Mouse (Mus musculus) kidney, postnatal 4 days (tissue): ENCODE data around the gene Ifnl2.
"Not testable (repeated sequence)": the region's sequence is repeated elsewhere in the genome, so short reads cannot be mapped to it uniquely, and the experiment has no call there.

ENCODE experiments used
- DNase-seq, 2 experiments: peaks; one replicate each; pipeline ENCODE4 v3.0.0; 2021; ENCODE audit warnings: mixed read lengths in 2 of 2

Ifnl2 gene

GRCm38 (mm10) chr7:28510405-28510974 lies at the start of gene Ifnl2:
Ifnl2 (minus strand) TSS chr7:28510455.
- not testable (repeated sequence) for DNase-seq

DNA sequence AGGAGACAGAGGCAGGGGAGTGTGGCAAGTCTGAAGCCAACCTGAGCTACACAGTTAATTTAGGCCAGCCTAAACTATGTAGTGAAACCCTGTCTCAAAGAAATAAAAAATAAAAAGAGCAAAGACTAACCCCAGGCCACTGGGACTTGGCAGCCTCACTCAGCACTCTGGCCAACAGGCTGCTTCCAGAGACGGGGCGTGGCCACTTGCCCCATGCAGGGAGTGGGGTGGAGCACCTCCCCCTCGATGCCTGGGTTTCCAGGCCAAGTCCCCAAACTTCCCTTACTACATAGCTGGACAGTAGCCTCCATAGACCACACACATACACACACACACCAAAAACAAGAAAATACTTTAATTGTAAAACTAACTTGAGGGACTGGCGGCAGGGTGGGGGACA lies 48.2 kb upstream of the Ifnl2 start:
- peak; percentile 72 to 81 for DNase-seq

DNA sequence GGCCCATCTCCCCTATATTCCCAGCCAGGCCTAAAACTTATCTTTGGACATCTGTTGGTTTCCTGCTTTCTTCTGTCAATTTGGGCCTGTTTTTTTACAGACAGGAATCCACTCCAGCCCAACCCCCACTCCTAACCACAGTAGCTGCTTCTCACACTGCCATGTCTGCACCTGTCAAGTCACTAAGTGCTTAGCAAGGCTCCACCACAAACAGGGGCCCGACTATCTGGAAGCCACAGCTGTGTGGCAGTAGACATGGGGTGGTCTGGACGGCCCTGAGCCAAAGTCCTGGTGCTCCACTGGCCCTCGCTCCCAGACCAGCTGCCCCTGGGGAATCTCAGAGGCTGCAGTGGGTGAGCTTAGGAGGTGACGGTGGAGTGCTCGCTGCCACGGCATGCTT lies 47.5 kb upstream of the Ifnl2 start:
- no peak for DNase-seq

GRCm38 (mm10) chr7:28557069-28557468 lies 46.8 kb upstream of the Ifnl2 start:
- no peak for DNase-seq

- no peak for DNase-seq
Observed at GRCm38 (mm10) chr7:28555939-28556535, 45.8 kb upstream of the Ifnl2 start.

DNA sequence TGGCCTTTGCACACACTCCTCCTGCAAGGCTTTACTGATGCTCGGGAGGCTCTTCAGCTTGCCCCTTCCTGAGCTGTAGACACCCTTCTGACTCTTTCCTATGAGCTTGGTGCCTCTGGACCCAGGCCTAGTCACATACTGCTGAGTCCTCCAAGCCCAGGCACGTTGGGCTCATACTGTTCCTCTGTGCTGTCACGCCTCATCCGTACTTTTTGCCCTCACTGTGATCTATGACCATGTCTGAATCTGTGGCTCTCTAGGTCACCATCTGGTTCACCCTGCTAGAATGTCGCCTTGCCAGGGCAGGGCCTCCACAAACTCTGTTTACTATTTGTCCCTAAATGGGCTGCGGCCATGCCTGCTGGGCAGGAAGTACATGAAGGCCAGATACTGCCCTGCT lies 42.8 kb upstream of the Ifnl2 start:
- no peak for DNase-seq

- no peak for DNase-seq
Observed at GRCm38 (mm10) chr7:28547628-28548027, 37.4 kb upstream of the Ifnl2 start.

DNA sequence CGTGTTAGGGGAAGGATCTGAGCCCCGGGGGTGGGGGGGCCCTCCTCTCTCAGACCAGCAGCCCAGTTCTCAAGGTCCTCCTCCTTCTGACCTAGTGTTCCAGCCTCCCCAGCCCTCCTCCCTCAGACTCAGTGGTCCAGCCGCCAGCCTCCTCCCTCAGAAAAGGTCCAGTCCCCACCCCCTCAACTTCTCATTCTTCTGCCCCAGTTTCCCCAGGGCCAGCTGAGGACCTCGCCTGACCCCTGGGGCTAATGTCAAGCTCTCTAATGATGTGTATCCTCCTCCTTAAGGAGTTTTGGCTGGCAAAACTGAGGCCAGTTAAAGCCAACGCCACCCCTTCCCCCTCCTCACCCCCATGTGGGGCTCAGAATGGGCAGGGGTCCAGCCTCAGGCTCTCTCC lies 36.9 kb upstream of the Ifnl2 start, which contains the start of gene Nccrp1:
TSS of gene Nccrp1 (minus strand) at position 101 of the 400 bp plus-strand sequence.
- DNase-seq: no peak

DNA sequence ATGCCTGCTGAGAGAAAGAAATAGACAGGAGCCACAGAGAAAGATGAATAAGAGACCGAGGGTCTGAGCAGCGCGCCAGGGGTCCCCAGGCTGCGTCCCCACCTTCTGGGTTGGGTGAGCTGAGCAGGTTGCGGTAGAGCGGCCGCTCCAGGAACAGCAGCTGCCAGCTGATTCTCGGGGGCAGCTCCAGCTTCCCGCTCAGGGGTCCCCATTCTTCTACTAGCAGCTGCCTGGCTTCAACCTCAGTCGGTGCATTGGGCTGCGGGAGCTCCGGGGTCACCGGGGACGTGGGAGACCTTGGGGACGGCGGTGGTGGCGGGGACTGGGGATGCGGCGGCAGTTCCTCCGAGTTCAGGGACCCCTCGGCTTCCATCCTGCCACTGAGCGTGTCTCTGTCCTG lies 36.4 kb upstream of the Ifnl2 start:
- DNase-seq: no peak

DNA sequence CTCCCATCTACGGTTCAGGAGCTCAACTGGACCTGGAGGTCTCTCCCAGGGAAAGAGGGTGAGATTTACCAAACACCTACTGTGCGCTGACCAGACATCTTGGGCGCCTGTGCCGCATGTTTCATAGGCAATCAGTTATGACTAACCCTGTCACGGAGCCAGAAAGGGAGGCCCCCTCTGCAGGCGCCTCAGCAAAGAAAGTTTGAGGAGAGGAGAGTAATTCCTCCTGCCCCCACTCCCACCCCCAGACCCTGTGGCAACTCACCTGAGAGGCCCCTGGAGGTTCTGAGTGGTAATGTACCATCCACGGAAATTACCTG lies 35.6 kb upstream of the Ifnl2 start:
- DNase-seq: no peak

GRCm38 (mm10) chr7:28545048-28545890 lies 35.0 kb upstream of the Ifnl2 start:
- peak; percentile 41 to 57 for DNase-seq

DNA sequence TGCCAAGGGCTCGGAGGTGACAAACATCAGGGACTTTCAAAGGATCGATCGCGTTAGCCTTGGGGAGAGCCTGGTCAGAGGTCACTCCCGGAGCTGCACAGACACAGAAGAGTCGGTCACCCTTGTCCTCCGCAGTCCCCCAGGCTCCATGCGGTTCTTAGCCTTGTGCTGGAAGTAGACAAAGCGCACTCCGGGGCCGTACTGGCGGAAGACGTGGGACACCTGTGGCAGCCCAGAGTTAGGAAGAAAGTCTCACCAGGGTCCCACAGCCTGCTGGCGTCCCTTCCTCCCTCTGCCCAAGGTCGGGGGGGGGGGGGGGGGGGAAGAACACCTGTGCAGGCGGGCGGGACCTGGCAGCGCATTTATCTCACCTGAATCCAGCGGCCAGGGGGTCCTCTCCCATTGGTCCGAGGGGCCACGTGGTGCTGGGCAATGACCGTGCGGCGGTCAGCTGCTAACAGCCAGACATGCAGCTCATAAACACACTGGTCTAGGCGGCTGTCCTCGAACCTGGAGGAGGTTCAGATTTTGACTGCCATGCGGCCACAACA lies 33.9 kb upstream of the Ifnl2 start:
- DNase-seq: peak; percentile 45 to 66

GRCm38 (mm10) chr7:28540526-28540925 lies 30.3 kb upstream of the Ifnl2 start, which contains the start of gene Sycn:
Sycn (plus strand) TSS chr7:28540885.
- no peak for DNase-seq

GRCm38 (mm10) chr7:28538886-28539285 lies 28.6 kb upstream of the Ifnl2 start:
- DNase-seq: not testable (repeated sequence)

- no peak for DNase-seq
Observed at GRCm38 (mm10) chr7:28532005-28532404, 21.8 kb upstream of the Ifnl2 start.

- peak; percentile 90 to 91 for DNase-seq
Observed at GRCm38 (mm10) chr7:28527922-28528719, 17.9 kb upstream of the Ifnl2 start.

DNA sequence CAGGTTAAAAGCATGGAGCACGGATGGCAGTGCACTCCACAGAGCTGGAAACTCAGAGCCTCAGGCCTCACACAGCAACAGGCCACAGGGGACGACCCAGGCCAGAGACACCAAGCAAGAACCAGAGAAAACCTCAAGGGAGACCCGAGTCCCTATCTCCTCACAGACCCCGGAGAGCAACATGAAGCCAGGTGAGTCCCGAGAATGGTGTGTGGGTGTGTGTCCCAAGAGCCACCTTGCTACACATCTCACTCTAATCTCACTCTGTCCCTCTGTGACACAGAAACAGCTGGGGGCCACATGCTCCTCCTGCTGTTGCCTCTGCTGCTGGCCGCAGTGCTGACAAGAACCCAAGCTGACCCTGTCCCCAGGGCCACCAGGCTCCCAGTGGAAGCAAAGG lies 12.3 kb upstream of the Ifnl2 start, which contains the start of gene Ifnl3:
TSS of gene Ifnl3 (plus strand) at position 301 of the 400 bp plus-strand sequence.
- not testable (repeated sequence) for DNase-seq

DNA sequence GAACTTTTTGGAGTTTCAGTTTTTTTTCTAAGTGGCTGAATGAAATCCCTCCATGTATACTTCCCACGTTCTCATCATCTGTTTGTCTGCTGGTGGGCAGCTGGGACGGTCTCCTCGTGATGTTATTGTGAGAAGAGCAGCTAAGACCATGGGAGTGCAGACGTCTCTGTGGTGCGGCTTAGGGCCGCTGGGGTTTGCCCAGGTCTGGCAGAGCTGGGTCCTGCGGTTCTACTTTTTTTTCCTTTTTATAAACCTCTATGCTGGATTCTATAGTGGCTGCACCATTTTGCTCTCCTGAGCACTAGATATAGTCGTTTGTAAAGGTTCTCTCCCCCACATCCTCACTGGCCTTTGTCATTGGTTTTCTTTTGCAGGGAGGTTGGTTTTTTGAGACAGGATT lies 1.2 kb upstream of the Ifnl2 start:
- DNase-seq: no peak

GRCm38 (mm10) chr7:28509121-28509520 lies 1.1 kb downstream of the Ifnl2 start:
- not testable (repeated sequence) for DNase-seq

DNA sequence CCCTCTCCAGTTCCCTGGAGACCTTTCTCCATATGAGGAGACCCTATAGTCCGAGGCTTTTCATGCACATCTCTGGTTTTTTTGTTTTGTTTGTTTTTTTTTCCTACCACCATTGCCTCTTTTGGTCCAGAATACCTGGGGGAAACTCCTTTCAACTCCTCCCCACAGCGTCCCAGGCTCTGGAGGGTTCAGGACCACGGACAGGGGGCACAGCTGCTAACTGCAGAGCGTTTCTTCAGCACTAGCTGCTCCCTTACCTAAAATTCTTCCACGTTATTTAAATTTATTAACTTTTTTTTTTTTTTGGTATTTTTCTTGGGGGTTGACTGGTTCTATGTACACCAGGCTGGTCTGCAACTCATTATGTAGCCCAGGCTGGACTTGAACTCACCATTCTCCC lies 4.7 kb downstream of the Ifnl2 start:
- peak; percentile 77 for DNase-seq

GRCm38 (mm10) chr7:28495426-28495825 lies 14.8 kb downstream of the Ifnl2 start:
- no peak for DNase-seq

GRCm38 (mm10) chr7:28492310-28492709 lies 17.9 kb downstream of the Ifnl2 start:
- no peak for DNase-seq

- DNase-seq: peak in 1 of 2 experiments; percentile 20
Observed at GRCm38 (mm10) chr7:28490903-28491302, 19.4 kb downstream of the Ifnl2 start.
